Mouse (Mus musculus): Measurements from ENCODE around the gene Dpf3. TPM values are rescaled to one million over a fixed set of nuclear protein-coding genes. Genes with fewer than 3 reads are reported as not detected.

Gene Dpf3
- polyA plus RNA-seq, 1 experiment from 2014 or later, result 23.5 TPM

DNA sequence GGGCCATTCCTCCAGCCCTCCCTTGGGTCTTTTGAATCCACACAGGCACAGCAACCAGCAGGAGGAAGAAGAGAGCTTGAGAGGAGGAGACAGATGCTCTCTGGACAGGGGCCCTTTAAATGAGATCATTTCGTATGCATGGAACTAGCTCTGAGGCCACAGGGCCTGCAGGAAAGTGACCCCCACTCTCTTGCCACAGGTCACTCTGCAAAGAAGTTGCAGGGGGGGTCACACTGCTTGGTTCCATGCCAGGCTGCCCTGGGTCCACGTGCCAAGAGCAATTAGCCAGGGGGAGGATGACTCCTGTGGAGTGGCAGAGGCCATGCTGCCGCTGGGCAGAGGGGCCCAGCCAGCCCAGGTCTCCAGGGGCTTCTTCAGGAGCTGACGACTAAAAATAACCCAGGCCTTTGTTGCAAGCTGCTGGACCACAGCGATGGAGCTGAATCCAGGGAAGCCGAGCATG, 273.6 kb downstream of the Dpf3 start:
- H3K4me2 ChIP-seq (replicated peaks; ENCODE audit: low read depth, low read length), result no peak overlapping the region
- DNase-seq (ENCODE audit: low spot score) (peak; percentile 49), ATAC-seq (ENCODE audit: low FRiP score) (peak; percentile 60)
- H3K4me1 ChIP-seq (replicated peaks; ENCODE audit: control insufficient read depth, insufficient read depth, low read length), result peaks cover 4% of the 10 kb centered on the region; the same call in 1 of the 2 replicates
- no peak overlapping the region for H3K9ac ChIP-seq (ENCODE audit: low read depth, low read length)
- no peak overlapping the region for H3K4me3 ChIP-seq (ENCODE audit: low read depth, low read length)
- no peaks in the 10 kb centered on the region for H3K36me3 ChIP-seq (ENCODE audit: control insufficient read depth, insufficient read depth, low read length)
- no peaks in the 10 kb centered on the region for H3K9me3 ChIP-seq (ENCODE audit: control insufficient read depth, low read length)
- no peaks in the 10 kb centered on the region for H3K27me3 ChIP-seq (ENCODE audit: control insufficient read depth, insufficient read depth, low read length)
- H3K27ac ChIP-seq (ENCODE audit: low read depth, low read length), result 0 out of 2 replicates have a peak overlapping the region, but pooled peaks have one; percentile 36
- WGBS, result 22% methylated on average over 6 of the region's 6 CpGs

DNA sequence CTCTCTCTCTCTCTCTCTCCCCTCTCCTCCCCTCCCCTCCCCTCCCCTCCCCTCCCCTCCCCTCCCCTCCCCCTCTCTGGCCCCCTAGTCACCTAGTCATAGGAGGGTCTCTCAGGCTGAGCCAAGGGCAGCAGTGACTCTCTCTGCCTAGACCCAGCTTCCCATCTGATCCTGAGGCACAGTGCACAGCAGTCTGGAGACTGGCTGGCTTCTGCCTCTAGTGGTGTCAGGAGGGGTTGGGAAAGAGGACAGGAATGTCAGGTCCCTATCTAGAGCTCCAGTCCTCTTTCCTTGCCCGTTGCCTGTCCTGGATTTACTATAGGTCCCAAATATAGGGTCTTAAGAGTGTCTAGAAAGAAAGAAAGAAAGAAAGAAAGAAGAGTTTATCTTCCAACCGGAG, 275.5 kb downstream of the Dpf3 start:
- Histone ChIP-seq H3K4me3 (ENCODE audit: low read depth, low read length) (no peak overlapping the region), H3K27ac (ENCODE audit: low read depth, low read length) (no peak overlapping the region), H3K27me3 (ENCODE audit: control insufficient read depth, insufficient read depth, low read length) (no peaks in the 10 kb centered on the region), H3K4me1 (replicated peaks; ENCODE audit: control insufficient read depth, insufficient read depth, low read length) (peaks cover 4% of the 10 kb centered on the region; the same call in 1 of the 2 replicates), H3K36me3 (ENCODE audit: control insufficient read depth, insufficient read depth, low read length) (no peaks in the 10 kb centered on the region), H3K4me2 (replicated peaks; ENCODE audit: low read depth, low read length) (no peak overlapping the region), H3K9ac (ENCODE audit: low read depth, low read length) (no peak overlapping the region), H3K9me3 (ENCODE audit: control insufficient read depth, low read length) (no peaks in the 10 kb centered on the region)
- 68% methylated on average over 2 of the region's 2 CpGs for WGBS
- DNase-seq (ENCODE audit: low spot score) (no peak), ATAC-seq (ENCODE audit: low FRiP score) (no peak)

DNA sequence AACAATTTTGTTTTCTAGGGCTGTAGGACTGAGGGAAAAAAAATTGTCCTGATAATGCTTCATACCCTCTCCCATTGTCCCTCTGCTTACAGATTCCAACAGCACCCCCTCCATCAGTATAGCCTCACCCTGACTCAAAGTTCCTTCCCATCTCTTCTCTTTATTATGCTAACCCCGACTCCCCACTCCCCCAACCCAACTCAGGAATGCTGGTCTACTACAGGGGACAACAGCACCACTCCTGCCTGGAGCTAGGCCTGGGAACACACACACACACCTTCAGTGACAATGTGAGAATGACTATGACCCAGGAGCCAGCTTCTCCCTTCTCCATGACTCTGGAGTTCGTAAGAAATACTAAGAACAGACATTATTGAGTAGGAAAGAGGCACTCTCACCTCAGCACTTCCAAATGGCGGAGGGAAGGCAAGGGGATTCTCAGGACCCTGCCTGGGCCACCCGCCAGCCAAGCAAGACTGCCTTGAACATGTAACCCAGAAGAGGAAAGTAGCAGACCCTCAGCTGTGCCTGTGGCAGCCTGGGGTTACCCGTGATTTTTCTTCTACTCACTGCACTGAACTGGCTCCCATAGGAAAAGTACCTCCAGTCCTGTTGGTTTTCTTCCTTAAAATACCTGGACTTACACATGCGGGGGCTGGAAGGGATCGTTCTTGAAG, 276.2 kb downstream of the Dpf3 start:
- no peak overlapping the region for H3K4me2 ChIP-seq (replicated peaks; ENCODE audit: low read depth, low read length)
- no peaks in the 10 kb centered on the region for H3K9me3 ChIP-seq (ENCODE audit: control insufficient read depth, low read length)
- no peak overlapping the region for H3K4me3 ChIP-seq (ENCODE audit: low read depth, low read length)
- H3K27me3 ChIP-seq (ENCODE audit: control insufficient read depth, insufficient read depth, low read length), result no peaks in the 10 kb centered on the region
- 72% methylated on average over 7 of the region's 7 CpGs for WGBS
- no peaks in the 10 kb centered on the region for H3K36me3 ChIP-seq (ENCODE audit: control insufficient read depth, insufficient read depth, low read length)
- no peak overlapping the region for H3K9ac ChIP-seq (ENCODE audit: low read depth, low read length)
- no peak for DNase-seq (ENCODE audit: low spot score)
- H3K4me1 ChIP-seq (replicated peaks; ENCODE audit: control insufficient read depth, insufficient read depth, low read length), result peaks cover 4% of the 10 kb centered on the region; the same call in 1 of the 2 replicates
- no peak overlapping the region for H3K27ac ChIP-seq (ENCODE audit: low read depth, low read length)
- ATAC-seq (ENCODE audit: low FRiP score), result no peak

DNA sequence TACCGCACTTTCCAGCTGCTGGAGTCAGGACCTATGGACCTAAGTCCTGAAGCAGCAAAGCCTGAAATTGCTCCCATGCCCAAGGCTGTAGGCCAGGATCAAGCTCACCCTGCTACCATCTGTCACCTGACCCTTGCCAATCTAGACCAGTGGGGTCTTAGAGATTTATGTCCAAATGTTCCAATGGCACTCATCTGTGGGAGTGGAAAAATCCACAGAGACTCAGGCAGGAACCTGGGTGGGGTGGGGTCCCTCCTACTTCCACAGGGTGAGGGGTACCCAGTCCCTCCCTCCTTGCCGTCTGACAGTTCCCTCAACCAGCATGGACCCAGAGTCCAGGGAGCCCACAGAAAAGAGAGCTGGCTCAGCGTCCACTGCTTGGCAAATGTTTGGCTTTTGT, 276.8 kb downstream of the Dpf3 start:
- H3K9ac ChIP-seq (ENCODE audit: low read depth, low read length), result no peak overlapping the region
- ATAC-seq (ENCODE audit: low FRiP score) (no peak), DNase-seq (ENCODE audit: low spot score) (no peak)
- no peaks in the 10 kb centered on the region for H3K27me3 ChIP-seq (ENCODE audit: control insufficient read depth, insufficient read depth, low read length)
- no peaks in the 10 kb centered on the region for H3K36me3 ChIP-seq (ENCODE audit: control insufficient read depth, insufficient read depth, low read length)
- no peaks in the 10 kb centered on the region for H3K9me3 ChIP-seq (ENCODE audit: control insufficient read depth, low read length)
- H3K4me3 ChIP-seq (ENCODE audit: low read depth, low read length), result no peak overlapping the region
- peaks cover 4% of the 10 kb centered on the region; the same call in 1 of the 2 replicates for H3K4me1 ChIP-seq (replicated peaks; ENCODE audit: control insufficient read depth, insufficient read depth, low read length)
- 76% methylated on average over 3 of the region's 3 CpGs for WGBS
- no peak overlapping the region for H3K4me2 ChIP-seq (replicated peaks; ENCODE audit: low read depth, low read length)
- no peak overlapping the region for H3K27ac ChIP-seq (ENCODE audit: low read depth, low read length)

DNA sequence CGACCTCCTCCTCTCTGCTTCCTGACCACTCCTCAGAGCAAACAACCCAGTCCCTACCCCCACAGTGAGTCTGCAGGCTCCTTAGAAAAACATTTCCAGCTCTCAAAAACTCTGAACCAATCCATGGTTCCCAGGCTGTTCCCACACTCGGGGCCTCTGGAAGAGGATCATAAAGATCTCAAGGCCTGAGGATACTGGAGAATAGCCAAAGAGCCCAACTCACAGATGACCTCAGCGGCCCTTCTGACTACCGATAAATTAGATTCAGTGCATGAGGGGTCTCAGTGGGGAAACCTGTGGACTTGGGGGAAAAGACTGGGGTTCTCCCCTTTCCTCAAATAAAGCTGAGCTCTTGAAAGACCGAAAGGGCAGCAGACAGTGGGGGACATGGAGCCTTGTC, 277.2 kb downstream of the Dpf3 start:
- Histone ChIP-seq H3K27ac (ENCODE audit: low read depth, low read length) (no peak overlapping the region), H3K27me3 (ENCODE audit: control insufficient read depth, insufficient read depth, low read length) (no peaks in the 10 kb centered on the region), H3K4me3 (ENCODE audit: low read depth, low read length) (no peak overlapping the region), H3K9me3 (ENCODE audit: control insufficient read depth, low read length) (no peaks in the 10 kb centered on the region), H3K9ac (ENCODE audit: low read depth, low read length) (no peak overlapping the region), H3K4me2 (replicated peaks; ENCODE audit: low read depth, low read length) (no peak overlapping the region), H3K4me1 (replicated peaks; ENCODE audit: control insufficient read depth, insufficient read depth, low read length) (peaks cover 4% of the 10 kb centered on the region; the same call in 1 of the 2 replicates), H3K36me3 (ENCODE audit: control insufficient read depth, insufficient read depth, low read length) (no peaks in the 10 kb centered on the region)
- DNase-seq (ENCODE audit: low spot score), result no peak
- 73% methylated on average over 5 of the region's 5 CpGs for WGBS
- no peak for ATAC-seq (ENCODE audit: low FRiP score)

DNA sequence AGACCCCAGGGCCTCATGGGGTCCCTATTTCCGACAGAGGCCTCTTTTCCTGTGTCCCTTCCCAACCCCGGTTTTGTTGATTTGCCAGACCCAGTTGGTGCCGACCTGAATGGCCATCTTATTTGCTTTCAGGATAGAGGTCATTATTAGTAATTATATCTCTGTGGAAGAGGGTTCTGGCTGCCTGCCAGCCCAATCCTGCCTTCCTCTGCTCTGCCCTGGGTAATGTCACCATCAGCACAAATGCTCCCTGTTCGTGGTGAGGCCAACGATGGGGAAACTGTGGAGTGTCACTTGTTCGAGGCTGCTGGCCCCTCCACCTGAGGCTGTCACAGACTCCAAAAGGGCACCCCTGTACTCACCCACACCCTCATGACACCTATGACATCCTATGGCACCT, 278.1 kb downstream of the Dpf3 start:
- no peak overlapping the region for H3K9ac ChIP-seq (ENCODE audit: low read depth, low read length)
- no peak for DNase-seq (ENCODE audit: low spot score)
- H3K27ac ChIP-seq (ENCODE audit: low read depth, low read length), result no peak overlapping the region
- no peak overlapping the region for H3K4me3 ChIP-seq (ENCODE audit: low read depth, low read length)
- no peak for ATAC-seq (ENCODE audit: low FRiP score)
- WGBS, result 59% methylated on average over 6 of the region's 6 CpGs
- peaks cover 4% of the 10 kb centered on the region; the same call in 1 of the 2 replicates for H3K4me1 ChIP-seq (replicated peaks; ENCODE audit: control insufficient read depth, insufficient read depth, low read length)
- no peak overlapping the region for H3K4me2 ChIP-seq (replicated peaks; ENCODE audit: low read depth, low read length)
- H3K9me3 ChIP-seq (ENCODE audit: control insufficient read depth, low read length), result no peaks in the 10 kb centered on the region
- no peaks in the 10 kb centered on the region for H3K27me3 ChIP-seq (ENCODE audit: control insufficient read depth, insufficient read depth, low read length)
- no peaks in the 10 kb centered on the region for H3K36me3 ChIP-seq (ENCODE audit: control insufficient read depth, insufficient read depth, low read length)

DNA sequence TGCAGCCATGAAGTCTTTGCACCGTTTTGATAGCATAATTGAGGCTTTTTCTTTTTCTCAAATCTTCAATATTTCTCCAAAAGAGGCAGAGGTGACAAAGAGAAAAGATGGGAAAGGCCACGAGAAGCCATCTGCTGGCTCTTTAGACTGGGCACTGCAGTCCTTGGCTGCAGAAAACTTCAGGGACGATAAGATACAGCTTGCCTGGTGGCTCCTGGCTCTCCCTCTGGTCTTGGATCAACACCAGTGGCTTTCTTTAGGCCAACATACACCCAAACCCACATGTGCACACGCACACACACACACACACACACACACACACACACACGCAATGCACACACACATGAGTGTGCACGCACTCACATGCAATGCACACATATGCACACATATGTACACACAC, 278.7 kb downstream of the Dpf3 start:
- WGBS, result 69% methylated on average over 6 of the region's 6 CpGs
- H3K9me3 ChIP-seq (ENCODE audit: control insufficient read depth, low read length), result no peaks in the 10 kb centered on the region
- H3K4me1 ChIP-seq (replicated peaks; ENCODE audit: control insufficient read depth, insufficient read depth, low read length), result peaks cover 2% of the 10 kb centered on the region; the same call in 1 of the 2 replicates
- DNase-seq (ENCODE audit: low spot score), result no peak
- no peaks in the 10 kb centered on the region for H3K36me3 ChIP-seq (ENCODE audit: control insufficient read depth, insufficient read depth, low read length)
- no peak overlapping the region for H3K27ac ChIP-seq (ENCODE audit: low read depth, low read length)
- ATAC-seq (ENCODE audit: low FRiP score), result no peak
- no peak overlapping the region for H3K4me2 ChIP-seq (replicated peaks; ENCODE audit: low read depth, low read length)
- H3K4me3 ChIP-seq (ENCODE audit: low read depth, low read length), result no peak overlapping the region
- H3K27me3 ChIP-seq (ENCODE audit: control insufficient read depth, insufficient read depth, low read length), result no peaks in the 10 kb centered on the region
- H3K9ac ChIP-seq (ENCODE audit: low read depth, low read length), result no peak overlapping the region

DNA sequence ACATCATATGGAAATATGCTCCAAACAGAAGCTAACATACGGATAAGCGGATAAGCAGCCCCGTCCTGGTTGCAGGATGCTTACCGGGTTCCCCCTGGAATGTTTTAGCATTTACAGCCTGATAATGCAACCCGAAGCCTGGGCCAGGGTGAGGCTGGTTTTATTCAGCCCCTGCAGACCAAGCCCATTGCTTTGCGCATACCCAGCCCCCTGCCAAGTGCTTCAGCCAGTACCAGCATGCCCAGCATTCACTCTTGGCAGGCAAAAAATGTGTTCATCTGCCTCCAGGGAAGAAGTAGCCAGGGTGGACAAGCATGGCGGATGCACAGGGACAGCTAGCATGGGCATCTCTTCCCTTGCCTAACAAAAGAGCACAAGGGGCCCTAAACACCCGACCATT, 279.5 kb downstream of the Dpf3 start:
- no peak overlapping the region for H3K4me2 ChIP-seq (replicated peaks; ENCODE audit: low read depth, low read length)
- DNase-seq (ENCODE audit: low spot score) (no peak), ATAC-seq (ENCODE audit: low FRiP score) (no peak)
- H3K27me3 ChIP-seq (ENCODE audit: control insufficient read depth, insufficient read depth, low read length), result no peaks in the 10 kb centered on the region
- WGBS, result 64% methylated on average over 8 of the region's 8 CpGs
- no peak overlapping the region for H3K27ac ChIP-seq (ENCODE audit: low read depth, low read length)
- H3K4me1 ChIP-seq (replicated peaks; ENCODE audit: control insufficient read depth, insufficient read depth, low read length), result no peaks in the 10 kb centered on the region; the same call in 1 of the 2 replicates
- no peaks in the 10 kb centered on the region for H3K36me3 ChIP-seq (ENCODE audit: control insufficient read depth, insufficient read depth, low read length)
- no peaks in the 10 kb centered on the region for H3K9me3 ChIP-seq (ENCODE audit: control insufficient read depth, low read length)
- no peak overlapping the region for H3K4me3 ChIP-seq (ENCODE audit: low read depth, low read length)
- no peak overlapping the region for H3K9ac ChIP-seq (ENCODE audit: low read depth, low read length)

DNA sequence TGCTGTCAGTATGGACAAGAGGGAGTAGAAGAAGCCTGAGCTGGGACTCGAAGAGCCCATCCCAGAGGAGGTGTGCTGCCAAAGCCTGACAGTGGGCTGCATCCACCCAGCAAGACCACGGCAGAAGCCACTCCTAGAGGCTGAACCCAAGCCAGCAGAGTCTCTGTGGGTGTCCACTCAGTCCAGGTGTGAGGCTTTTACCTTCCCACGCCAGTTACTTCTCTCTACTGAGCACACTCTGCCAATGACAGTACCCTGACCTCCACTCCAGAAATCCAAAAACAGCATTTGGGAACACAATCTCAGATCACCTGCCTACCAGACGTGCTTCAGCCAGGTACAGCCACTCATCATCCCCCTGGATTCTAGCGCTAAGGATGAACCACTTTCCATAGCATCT, 280.0 kb downstream of the Dpf3 start:
- H3K4me2 ChIP-seq (replicated peaks; ENCODE audit: low read depth, low read length), result no peak overlapping the region
- no peaks in the 10 kb centered on the region for H3K36me3 ChIP-seq (ENCODE audit: control insufficient read depth, insufficient read depth, low read length)
- DNase-seq (ENCODE audit: low spot score) (no peak), ATAC-seq (ENCODE audit: low FRiP score) (no peak)
- H3K9me3 ChIP-seq (ENCODE audit: control insufficient read depth, low read length), result no peaks in the 10 kb centered on the region
- no peak overlapping the region for H3K27ac ChIP-seq (ENCODE audit: low read depth, low read length)
- 72% methylated on average over 5 of the region's 5 CpGs for WGBS
- no peak overlapping the region for H3K4me3 ChIP-seq (ENCODE audit: low read depth, low read length)
- H3K4me1 ChIP-seq (replicated peaks; ENCODE audit: control insufficient read depth, insufficient read depth, low read length), result no peaks in the 10 kb centered on the region; the same call in 1 of the 2 replicates
- no peak overlapping the region for H3K9ac ChIP-seq (ENCODE audit: low read depth, low read length)
- no peaks in the 10 kb centered on the region for H3K27me3 ChIP-seq (ENCODE audit: control insufficient read depth, insufficient read depth, low read length)

Measured in hindbrain, embryonic 11.5 days (tissue).